Mouse (Mus musculus) liver, embryonic 16.5 days (tissue): ENCODE measurements around the gene Ksr2. TPM values are rescaled to one million over a fixed set of nuclear protein-coding genes. Genes with fewer than 3 reads are reported as not detected.

Source experiments
- ATAC-seq: fragments of 200-750 bp; cut with Nextera tagmentation; 2 replicates; pipeline ENCODE4 v1.8.0; 2017; ENCODE audit warnings: low read depth, mild to moderate bottlenecking, moderate number of reproducible peaks, moderate library complexity
- H3K27ac ChIP-seq: fragments of 300-500 bp; sonication (generic); 2 replicates; pipeline ENCODE4 v1.5.1; 2014; ENCODE audit warnings: mild to moderate bottlenecking, low read length
- H3K27me3 ChIP-seq: fragments of 300-500 bp; sonication (generic); 2 replicates; pipeline ENCODE4 v1.6.1; 2014; ENCODE audit warnings: low read depth, low read length, mixed read lengths; ENCODE audit not compliant: control insufficient read depth, insufficient read depth
- H3K36me3 ChIP-seq: fragments of 300-500 bp; sonication (generic); 2 replicates; pipeline ENCODE4 v1.6.1; 2014; ENCODE audit warnings: mild to moderate bottlenecking; ENCODE audit not compliant: control insufficient read depth, insufficient read depth
- H3K4me1 ChIP-seq: fragments of 300-500 bp; sonication (generic); 2 replicates; pipeline ENCODE4 v1.6.1; 2014; ENCODE audit warnings: low read depth, low read length, mixed read lengths; ENCODE audit not compliant: control insufficient read depth
- H3K4me2 ChIP-seq: fragments of 300-500 bp; sonication (generic); 2 replicates; pipeline ENCODE4 v1.6.1; 2014; ENCODE audit warnings: low read depth, low read length, mixed read lengths
- H3K4me3 ChIP-seq: fragments of 300-500 bp; sonication (generic); 2 replicates; pipeline ENCODE4 v1.5.1; 2014; ENCODE audit warnings: low read depth, mild to moderate bottlenecking, low read length
- H3K9ac ChIP-seq: fragments of 300-500 bp; sonication (generic); 2 replicates; pipeline ENCODE4 v1.6.1; 2014; ENCODE audit warnings: low read depth, low read length
- H3K9me3 ChIP-seq: fragments of 300-500 bp; sonication (generic); replicated peaks from 2 replicates; pipeline ENCODE4 v1.6.1; 2016; ENCODE audit warnings: low read length; ENCODE audit not compliant: control insufficient read depth
- WGBS: fragments of 180-500 bp; shearing (Covaris S2); extraction: QIAGEN DNeasy Blood & Tissue Kit; methylation state at CpG from one replicate; pipeline ENCODE4 v1.1.7; 2014; ENCODE audit not compliant: insufficient replicate concordance; 5-methylcytosine and 5-hydroxymethylcytosine counted together
- polyA plus RNA-seq: library from polyadenylated mRNA; unstranded; fragments of >200 nt; fragmentation: Nextera tagmentation; extraction: Ambion mirVana; gene quantifications from 2 replicates; pipeline ENCODE4 v1.2.1, GENCODE M21; 2015

Gene Ksr2
- polyA plus RNA-seq, 1 experiment from 2014 or later: 0.06 TPM

DNA sequence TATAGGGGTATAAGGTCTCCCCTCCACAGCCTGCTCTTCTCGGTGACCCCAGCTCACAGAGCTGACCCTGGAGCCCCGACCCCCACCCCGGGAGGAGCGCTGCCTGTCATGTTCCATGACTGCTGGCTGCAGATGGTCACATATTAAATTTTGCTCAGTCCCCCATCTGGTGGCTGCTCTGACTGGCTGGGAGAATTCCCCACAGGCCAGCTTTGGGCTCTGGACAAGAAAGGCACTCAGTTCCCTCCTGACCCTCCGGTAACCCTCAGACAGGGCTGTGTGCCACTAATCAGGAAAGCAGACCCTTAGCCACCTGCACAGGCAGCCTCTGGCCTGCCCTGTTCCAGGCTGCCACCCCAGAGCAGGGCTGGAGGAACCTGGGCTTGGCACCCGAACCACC is 405.0 kb downstream of the Ksr2 start:
- H3K36me3 ChIP-seq: no peaks in the 10 kb centered on the region
- no peak overlapping the region for H3K9ac ChIP-seq
- H3K4me2 ChIP-seq: no peak overlapping the region
- no peak overlapping the region for H3K4me3 ChIP-seq
- no peaks in the 10 kb centered on the region for H3K4me1 ChIP-seq
- no peak overlapping the region for H3K27ac ChIP-seq
- H3K9me3 ChIP-seq: no peaks in the 10 kb centered on the region
- 63% methylated on average over 6 of the region's 6 CpGs for WGBS
- ATAC-seq: no peak
- H3K27me3 ChIP-seq: no peaks in the 10 kb centered on the region

DNA sequence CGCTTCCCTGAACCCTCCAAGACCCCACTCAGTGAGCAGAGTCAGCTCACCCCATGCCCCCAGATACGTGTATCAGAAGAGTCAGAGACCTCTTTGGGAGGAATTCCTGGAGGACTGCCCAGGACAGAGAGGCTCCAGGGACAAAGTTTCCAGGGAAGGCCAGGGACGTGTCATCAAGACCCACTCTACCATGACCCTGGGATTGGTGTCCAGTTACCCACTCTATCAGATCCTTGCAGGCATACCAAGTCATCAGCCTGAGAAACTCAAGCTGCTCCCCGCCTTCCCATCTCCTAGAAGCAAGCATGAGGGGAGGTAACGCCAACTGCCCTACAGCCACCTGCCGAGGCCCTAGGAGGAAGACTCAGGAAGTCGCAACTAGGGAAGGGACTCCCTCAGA is 406.6 kb downstream of the Ksr2 start:
- no peaks in the 10 kb centered on the region for H3K27me3 ChIP-seq
- WGBS: 57% methylated on average over 7 of the region's 7 CpGs
- H3K4me2 ChIP-seq: no peak overlapping the region
- H3K27ac ChIP-seq: no peak overlapping the region
- no peaks in the 10 kb centered on the region for H3K9me3 ChIP-seq
- no peaks in the 10 kb centered on the region for H3K36me3 ChIP-seq
- H3K9ac ChIP-seq: no peak overlapping the region
- no peak overlapping the region for H3K4me3 ChIP-seq
- no peaks in the 10 kb centered on the region for H3K4me1 ChIP-seq
- no peak for ATAC-seq

DNA sequence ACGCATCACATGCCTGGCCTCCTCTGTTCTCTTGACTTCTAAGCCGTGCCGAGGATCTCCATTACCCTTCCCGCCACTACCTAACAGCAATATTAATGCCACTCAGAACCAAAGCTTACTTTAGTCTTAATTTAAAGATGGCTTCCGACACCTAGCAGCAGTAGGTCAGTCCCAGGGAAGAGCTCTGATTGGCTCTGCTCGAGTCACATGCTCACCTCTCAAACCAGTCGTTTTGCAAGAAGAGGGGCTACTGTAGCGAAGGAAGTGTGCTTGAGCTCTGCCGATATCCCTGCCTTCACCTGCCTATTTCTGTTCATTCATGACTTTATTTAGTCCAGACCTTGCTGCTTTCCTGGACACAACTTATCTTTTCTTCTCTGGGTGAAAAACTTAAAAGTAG is 410.0 kb downstream of the Ksr2 start:
- H3K9me3 ChIP-seq: no peaks in the 10 kb centered on the region
- H3K27me3 ChIP-seq: no peaks in the 10 kb centered on the region
- no peak for ATAC-seq
- 74% methylated on average over 9 of the region's 9 CpGs for WGBS
- H3K4me1 ChIP-seq: no peaks in the 10 kb centered on the region
- no peak overlapping the region for H3K27ac ChIP-seq
- no peak overlapping the region for H3K4me3 ChIP-seq
- H3K4me2 ChIP-seq: no peak overlapping the region
- no peaks in the 10 kb centered on the region for H3K36me3 ChIP-seq
- H3K9ac ChIP-seq: no peak overlapping the region

DNA sequence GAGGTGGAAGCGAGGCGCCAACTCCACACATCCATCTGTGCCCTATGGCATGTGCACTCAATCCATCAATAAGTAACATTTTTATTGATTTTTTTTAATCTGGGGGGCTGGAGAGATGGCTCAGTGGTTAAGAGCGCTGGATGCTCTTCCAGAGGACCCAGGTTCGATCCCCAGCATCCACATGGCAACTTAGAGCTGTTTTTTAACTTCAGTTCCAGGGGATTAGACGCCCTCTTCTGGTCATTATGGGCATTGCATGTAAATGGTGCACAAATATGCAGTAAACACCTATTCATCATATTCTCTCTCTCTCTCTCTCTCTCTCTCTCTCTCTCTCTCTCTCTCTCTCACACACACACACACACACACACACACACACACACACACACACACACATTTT is 410.7 kb downstream of the Ksr2 start:
- Histone ChIP-seq H3K4me2 (no peak overlapping the region), H3K36me3 (no peaks in the 10 kb centered on the region), H3K9ac (no peak overlapping the region), H3K9me3 (no peaks in the 10 kb centered on the region), H3K4me3 (no peak overlapping the region), H3K27ac (no peak overlapping the region), H3K4me1 (no peaks in the 10 kb centered on the region), H3K27me3 (no peaks in the 10 kb centered on the region)
- WGBS: 58% methylated on average over 5 of the region's 5 CpGs
- no peak for ATAC-seq

Other genes with a start within 250 kb of the Ksr2 start
- 174 and 183 TPM in 2 replicates for gene Pebp1, start 126.4 kb upstream of the Ksr2 start, polyA plus RNA-seq
- gene Vsig10, start 94.9 kb upstream of the Ksr2 start, polyA plus RNA-seq: 1.5 and 1.8 TPM in 2 replicates
- gene Wsb2, start 56.7 kb upstream of the Ksr2 start, polyA plus RNA-seq: 16.8 and 20.5 TPM in 2 replicates
- gene Rfc5, start 25.0 kb upstream of the Ksr2 start, polyA plus RNA-seq: 44.3 and 46.6 TPM in 2 replicates